Mouse (Mus musculus): ENCODE data around the gene Misp. TPM values are rescaled to one million over a fixed set of nuclear protein-coding genes. Genes with fewer than 3 reads are reported as not detected.

Misp gene
- polyA plus RNA-seq, 1 experiment from 2014 or later: 10.6 TPM

GRCm38 (mm10) chr10:79815671-79816494 is 4.9 kb upstream of the Misp start:
- Histone ChIP-seq H3K36me3 (ENCODE audit: control insufficient read depth, insufficient read depth, low read length) (no peaks in the 10 kb centered on the region), H3K4me1 (replicated peaks; ENCODE audit: control insufficient read depth, insufficient read depth, low read length) (peaks cover 3% of the 10 kb centered on the region; the same call in 1 of the 2 replicates), H3K4me3 (ENCODE audit: low read length) (no peak overlapping the region), H3K9ac (ENCODE audit: low read length) (no peak overlapping the region), H3K27ac (ENCODE audit: low read length) (no peak overlapping the region), H3K27me3 (ENCODE audit: control insufficient read depth, insufficient read depth, low read depth, low read length) (no peaks in the 10 kb centered on the region), H3K4me2 (ENCODE audit: low read depth, low read length) (no peak overlapping the region), H3K9me3 (ENCODE audit: control insufficient read depth, low read length) (no peaks in the 10 kb centered on the region)
- 90% methylated on average over 12 of the region's 12 CpGs for WGBS
- ATAC-seq (ENCODE audit: low read depth): no peak

- no peak overlapping the region for H3K4me3 ChIP-seq (ENCODE audit: low read length)
- no peak for ATAC-seq (ENCODE audit: low read depth)
- H3K4me1 ChIP-seq (replicated peaks; ENCODE audit: control insufficient read depth, insufficient read depth, low read length): peaks cover 3% of the 10 kb centered on the region; the same call in 1 of the 2 replicates
- H3K36me3 ChIP-seq (ENCODE audit: control insufficient read depth, insufficient read depth, low read length): no peaks in the 10 kb centered on the region
- no peak overlapping the region for H3K9ac ChIP-seq (ENCODE audit: low read length)
- H3K4me2 ChIP-seq (ENCODE audit: low read depth, low read length): no peak overlapping the region
- no peaks in the 10 kb centered on the region for H3K9me3 ChIP-seq (ENCODE audit: control insufficient read depth, low read length)
- WGBS: 83% methylated on average over 2 of the region's 2 CpGs
- no peaks in the 10 kb centered on the region for H3K27me3 ChIP-seq (ENCODE audit: control insufficient read depth, insufficient read depth, low read depth, low read length)
- H3K27ac ChIP-seq (ENCODE audit: low read length): no peak overlapping the region
Observed at GRCm38 (mm10) chr10:79817111-79817510, 3.7 kb upstream of the Misp start.

- no peaks in the 10 kb centered on the region for H3K9me3 ChIP-seq (ENCODE audit: control insufficient read depth, low read length)
- H3K4me1 ChIP-seq (replicated peaks; ENCODE audit: control insufficient read depth, insufficient read depth, low read length): peaks cover 3% of the 10 kb centered on the region; the same call in 1 of the 2 replicates
- H3K4me2 ChIP-seq (ENCODE audit: low read depth, low read length): no peak overlapping the region
- H3K4me3 ChIP-seq (ENCODE audit: low read length): no peak overlapping the region
- no peak for ATAC-seq (ENCODE audit: low read depth)
- WGBS: 52% methylated on average over 4 of the region's 4 CpGs
- no peaks in the 10 kb centered on the region for H3K27me3 ChIP-seq (ENCODE audit: control insufficient read depth, insufficient read depth, low read depth, low read length)
- no peaks in the 10 kb centered on the region for H3K36me3 ChIP-seq (ENCODE audit: control insufficient read depth, insufficient read depth, low read length)
- no peak overlapping the region for H3K27ac ChIP-seq (ENCODE audit: low read length)
- H3K9ac ChIP-seq (ENCODE audit: low read length): no peak overlapping the region
Observed at GRCm38 (mm10) chr10:79818225-79818624, 2.6 kb upstream of the Misp start.

- no peak for ATAC-seq (ENCODE audit: low read depth)
- no peak overlapping the region for H3K4me3 ChIP-seq (ENCODE audit: low read length)
- H3K4me2 ChIP-seq (ENCODE audit: low read depth, low read length): no peak overlapping the region
- no peak overlapping the region for H3K9ac ChIP-seq (ENCODE audit: low read length)
- no peaks in the 10 kb centered on the region for H3K36me3 ChIP-seq (ENCODE audit: control insufficient read depth, insufficient read depth, low read length)
- H3K4me1 ChIP-seq (replicated peaks; ENCODE audit: control insufficient read depth, insufficient read depth, low read length): peaks cover 6% of the 10 kb centered on the region; the same call in 1 of the 2 replicates
- no peaks in the 10 kb centered on the region for H3K27me3 ChIP-seq (ENCODE audit: control insufficient read depth, insufficient read depth, low read depth, low read length)
- WGBS: 90% methylated on average over 17 of the region's 17 CpGs
- H3K27ac ChIP-seq (ENCODE audit: low read length): no peak overlapping the region
- no peaks in the 10 kb centered on the region for H3K9me3 ChIP-seq (ENCODE audit: control insufficient read depth, low read length)
Observed at GRCm38 (mm10) chr10:79819606-79820005, 1.2 kb upstream of the Misp start.

- H3K27ac ChIP-seq (ENCODE audit: low read length): peak overlapping the region; percentile 68
- H3K9ac ChIP-seq (ENCODE audit: low read length): peak overlapping the region; percentile 28; the same call in 1 of the 2 replicates
- H3K9me3 ChIP-seq (ENCODE audit: control insufficient read depth, low read length): no peaks in the 10 kb centered on the region
- no peaks in the 10 kb centered on the region for H3K27me3 ChIP-seq (ENCODE audit: control insufficient read depth, insufficient read depth, low read depth, low read length)
- H3K4me1 ChIP-seq (replicated peaks; ENCODE audit: control insufficient read depth, insufficient read depth, low read length): peaks cover 6% of the 10 kb centered on the region; the same call in 1 of the 2 replicates
- H3K4me2 ChIP-seq (ENCODE audit: low read depth, low read length): no peak overlapping the region
- WGBS: 78% methylated on average over 8 of the region's 8 CpGs
- H3K36me3 ChIP-seq (ENCODE audit: control insufficient read depth, insufficient read depth, low read length): no peaks in the 10 kb centered on the region
- H3K4me3 ChIP-seq (ENCODE audit: low read length): no peak overlapping the region
- ATAC-seq (ENCODE audit: low read depth): no peak
Observed at GRCm38 (mm10) chr10:79820277-79820676, 512 bp upstream of the Misp start.

- Histone ChIP-seq H3K9me3 (ENCODE audit: control insufficient read depth, low read length) (no peaks in the 10 kb centered on the region), H3K4me1 (replicated peaks; ENCODE audit: control insufficient read depth, insufficient read depth, low read length) (peaks cover 6% of the 10 kb centered on the region; the same call in 1 of the 2 replicates), H3K4me3 (ENCODE audit: low read length) (no peak overlapping the region), H3K9ac (ENCODE audit: low read length) (no peak overlapping the region), H3K4me2 (ENCODE audit: low read depth, low read length) (no peak overlapping the region), H3K36me3 (ENCODE audit: control insufficient read depth, insufficient read depth, low read length) (no peaks in the 10 kb centered on the region), H3K27me3 (ENCODE audit: control insufficient read depth, insufficient read depth, low read depth, low read length) (no peaks in the 10 kb centered on the region), H3K27ac (ENCODE audit: low read length) (no peak overlapping the region)
- 82% methylated on average over 12 of the region's 12 CpGs for WGBS
- no peak for ATAC-seq (ENCODE audit: low read depth)
Observed at GRCm38 (mm10) chr10:79821731-79822130, 942 bp downstream of the Misp start.

- Histone ChIP-seq H3K4me3 (ENCODE audit: low read length) (peak overlapping the region; percentile 24), H3K4me2 (ENCODE audit: low read depth, low read length) (peak overlapping the region; percentile 42), H3K27me3 (ENCODE audit: control insufficient read depth, insufficient read depth, low read depth, low read length) (no peaks in the 10 kb centered on the region), H3K9me3 (ENCODE audit: control insufficient read depth, low read length) (no peaks in the 10 kb centered on the region), H3K27ac (ENCODE audit: low read length) (peak overlapping the region; percentile 17; the same call in 1 of the 2 replicates), H3K36me3 (ENCODE audit: control insufficient read depth, insufficient read depth, low read length) (no peaks in the 10 kb centered on the region), H3K4me1 (replicated peaks; ENCODE audit: control insufficient read depth, insufficient read depth, low read length) (peaks cover 6% of the 10 kb centered on the region; the same call in 1 of the 2 replicates), H3K9ac (ENCODE audit: low read length) (peak overlapping the region; percentile 56)
- peak; percentile 81 for ATAC-seq (ENCODE audit: low read depth)
- WGBS: 24% methylated on average over 17 of the region's 17 CpGs
Observed at GRCm38 (mm10) chr10:79822372-79822771, 1.6 kb downstream of the Misp start.

GRCm38 (mm10) chr10:79823011-79823410 is 2.2 kb downstream of the Misp start:
- Histone ChIP-seq H3K27ac (ENCODE audit: low read length) (peak overlapping the region; percentile 17; the same call in 1 of the 2 replicates), H3K4me2 (ENCODE audit: low read depth, low read length) (peak overlapping the region; percentile 42)
- WGBS: 66% methylated on average over 6 of the region's 6 CpGs

DNA sequence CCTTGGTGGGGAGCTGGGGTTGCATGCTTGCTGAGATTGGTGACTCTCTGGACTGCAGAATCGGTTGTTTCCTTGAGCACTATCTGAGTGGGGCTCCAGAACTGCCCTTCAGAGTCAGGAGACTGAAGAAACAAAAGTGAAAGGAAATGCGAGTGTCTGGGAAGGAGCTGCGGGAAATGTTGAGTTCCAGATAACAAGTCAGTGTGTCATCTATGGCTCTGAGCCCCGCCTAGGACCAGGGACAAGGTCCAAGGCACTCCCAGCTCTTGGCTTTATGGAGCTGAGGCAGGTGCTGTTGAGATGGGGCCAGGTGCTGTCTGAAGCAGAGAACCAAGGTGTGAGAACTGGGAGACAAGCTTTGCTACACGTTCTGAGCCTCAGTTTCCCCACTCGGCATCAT is 3.6 kb downstream of the Misp start:
- Histone ChIP-seq H3K36me3 (ENCODE audit: control insufficient read depth, insufficient read depth, low read length) (no peaks in the 10 kb centered on the region), H3K4me2 (ENCODE audit: low read depth, low read length) (peak overlapping the region; percentile 16; the same call in 1 of the 2 replicates), H3K4me1 (replicated peaks; ENCODE audit: control insufficient read depth, insufficient read depth, low read length) (peaks cover 6% of the 10 kb centered on the region; the same call in 1 of the 2 replicates), H3K9me3 (ENCODE audit: control insufficient read depth, low read length) (no peaks in the 10 kb centered on the region), H3K4me3 (ENCODE audit: low read length) (peak overlapping the region; percentile 10; the same call in 1 of the 2 replicates), H3K27ac (ENCODE audit: low read length) (peak overlapping the region; percentile 20; the same call in 1 of the 2 replicates), H3K27me3 (ENCODE audit: control insufficient read depth, insufficient read depth, low read depth, low read length) (no peaks in the 10 kb centered on the region), H3K9ac (ENCODE audit: low read length) (peak overlapping the region; percentile 45; the same call in 1 of the 2 replicates)
- no peak for ATAC-seq (ENCODE audit: low read depth)
- 44% methylated on average over 6 of the region's 6 CpGs for WGBS

More at GRCm38 (mm10) chr10:79823011-79823410, 2.2 kb downstream of the Misp start:
- Histone ChIP-seq H3K36me3 (ENCODE audit: control insufficient read depth, insufficient read depth, low read length) (no peaks in the 10 kb centered on the region), H3K4me3 (ENCODE audit: low read length) (peak overlapping the region; percentile 24; the same call in 1 of the 2 replicates), H3K27me3 (ENCODE audit: control insufficient read depth, insufficient read depth, low read depth, low read length) (no peaks in the 10 kb centered on the region), H3K9me3 (ENCODE audit: control insufficient read depth, low read length) (no peaks in the 10 kb centered on the region), H3K9ac (ENCODE audit: low read length) (no peak overlapping the region), H3K4me1 (replicated peaks; ENCODE audit: control insufficient read depth, insufficient read depth, low read length) (peaks cover 6% of the 10 kb centered on the region; the same call in 1 of the 2 replicates)
- ATAC-seq (ENCODE audit: low read depth): no peak

All from lung, embryonic 16.5 days (tissue).